Mouse (Mus musculus) midbrain, embryonic 14.5 days (tissue): ENCODE measurements around the gene Ptger3. TPM values are rescaled to one million over a fixed set of nuclear protein-coding genes. Genes with fewer than 3 reads are reported as not detected.
A peak's percentile ranks its signal among the peaks of the same experiment; 100 is the strongest.

Source experiments
- ATAC-seq: fragments of 200-750 bp; cut with Nextera tagmentation; 2 replicates; pipeline ENCODE4 v1.8.0; 2017; ENCODE audit warnings: moderate number of reproducible peaks, moderate library complexity; ENCODE audit not compliant: low FRiP score, low TSS enrichment
- DNase-seq: peaks from one replicate; pipeline ENCODE4 v3.0.0-alpha.2; 2015
- H3K27ac ChIP-seq: fragments of 300-500 bp; sonication (generic); replicated peaks from 2 replicates; pipeline ENCODE4 v1.5.1; 2014; ENCODE audit warnings: mild to moderate bottlenecking, low read depth, low read length, moderate library complexity
- H3K27me3 ChIP-seq: fragments of 300-500 bp; sonication (generic); 2 replicates; pipeline ENCODE4 v1.6.1; 2014; ENCODE audit warnings: low read length, control low read depth, mixed read lengths; ENCODE audit not compliant: control insufficient read depth, insufficient read depth
- H3K36me3 ChIP-seq: fragments of 300-500 bp; sonication (generic); 2 replicates; pipeline ENCODE4 v1.6.1; 2014; ENCODE audit warnings: low read length, control low read depth; ENCODE audit not compliant: control insufficient read depth, insufficient read depth
- H3K4me1 ChIP-seq: fragments of 300-500 bp; sonication (generic); 2 replicates; pipeline ENCODE4 v1.6.1; 2014; ENCODE audit warnings: mild to moderate bottlenecking, antibody characterized with exemption, low read length, control low read depth; ENCODE audit not compliant: control insufficient read depth, insufficient read depth
- H3K4me2 ChIP-seq: fragments of 300-500 bp; sonication (generic); 2 replicates; pipeline ENCODE4 v1.6.1; 2014; ENCODE audit warnings: mild to moderate bottlenecking, low read length, moderate library complexity
- H3K4me3 ChIP-seq: fragments of 300-500 bp; sonication (generic); replicated peaks from 2 replicates; pipeline ENCODE4 v1.5.1; 2014; ENCODE audit warnings: low read depth, low read length
- H3K9ac ChIP-seq: fragments of 300-500 bp; sonication (generic); replicated peaks from 2 replicates; pipeline ENCODE4 v1.6.1; 2014; ENCODE audit warnings: mild to moderate bottlenecking, low read length, moderate library complexity
- H3K9me3 ChIP-seq: fragments of 300-500 bp; sonication (generic); 2 replicates; pipeline ENCODE4 v1.6.1; 2016; ENCODE audit warnings: low read length, control low read depth, mixed read lengths; ENCODE audit not compliant: control insufficient read depth
- WGBS: fragments of 180-500 bp; shearing (Covaris S2); extraction: QIAGEN DNeasy Blood & Tissue Kit; methylation state at CpG from one replicate; pipeline ENCODE4 v1.1.7; 2014; 5-methylcytosine and 5-hydroxymethylcytosine counted together
- polyA plus RNA-seq: library from polyadenylated mRNA; unstranded; fragments of >200 nt; fragmentation: Nextera tagmentation; extraction: Ambion mirVana; gene quantifications from 2 replicates; pipeline ENCODE4 v1.2.1, GENCODE M21; 2014

The Ptger3 gene
- 2.0 and 2.6 TPM in 2 replicates for polyA plus RNA-seq

DNA sequence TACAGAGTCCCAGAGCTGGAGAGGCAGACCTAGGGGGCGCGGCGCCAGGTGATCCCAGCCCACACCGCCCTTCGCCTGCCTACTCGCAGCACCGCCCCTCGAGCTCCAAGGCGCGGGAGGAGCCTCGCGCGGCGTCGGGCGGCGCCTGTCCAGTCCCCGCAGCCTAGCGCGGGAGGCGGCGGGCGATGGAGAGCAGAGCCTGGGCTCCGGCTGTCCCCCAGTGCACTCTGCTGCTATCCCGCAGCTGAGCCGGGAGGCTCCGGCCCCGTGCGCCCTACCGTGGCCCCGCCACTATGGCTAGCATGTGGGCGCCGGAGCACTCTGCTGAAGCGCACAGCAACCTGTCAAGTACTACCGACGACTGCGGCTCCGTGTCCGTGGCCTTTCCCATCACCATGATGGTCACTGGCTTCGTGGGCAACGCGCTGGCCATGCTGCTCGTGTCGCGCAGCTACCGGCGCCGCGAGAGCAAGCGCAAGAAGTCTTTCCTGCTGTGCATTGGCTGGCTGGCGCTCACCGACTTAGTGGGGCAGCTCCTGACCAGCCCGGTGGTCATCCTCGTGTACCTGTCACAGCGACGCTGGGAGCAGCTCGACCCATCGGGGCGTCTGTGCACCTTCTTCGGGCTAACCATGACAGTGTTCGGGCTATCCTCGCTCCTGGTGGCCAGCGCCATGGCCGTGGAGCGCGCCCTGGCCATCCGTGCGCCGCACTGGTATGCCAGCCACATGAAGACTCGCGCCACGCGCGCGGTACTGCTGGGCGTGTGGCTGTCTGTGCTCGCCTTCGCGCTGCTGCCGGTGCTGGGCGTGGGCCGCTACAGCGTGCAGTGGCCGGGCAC, at the start of gene Ptger3:
TSS of gene Ptger3 (plus strand) at position 168 of the 841 bp plus-strand sequence.
- WGBS, result 1% methylated on average over 84 of the region's 84 CpGs
- no peaks in the 10 kb centered on the region for H3K36me3 ChIP-seq
- peak within 1 kb of the TSS; percentile 26 for H3K9ac ChIP-seq
- peaks cover 8% of the 10 kb centered on the region; the same call in 1 of the 2 replicates for H3K4me1 ChIP-seq
- H3K4me3 ChIP-seq, result peak within 1 kb of the TSS; percentile 45
- DNase-seq, result peak; percentile 53
- H3K9me3 ChIP-seq, result no peaks in the 10 kb centered on the region
- H3K27ac ChIP-seq, result no peak within 1 kb of the TSS
- ATAC-seq, result peak; percentile 61
- H3K4me2 ChIP-seq, result peak within 1 kb of the TSS; percentile 81
- peaks cover 30% of the 10 kb centered on the region for H3K27me3 ChIP-seq

DNA sequence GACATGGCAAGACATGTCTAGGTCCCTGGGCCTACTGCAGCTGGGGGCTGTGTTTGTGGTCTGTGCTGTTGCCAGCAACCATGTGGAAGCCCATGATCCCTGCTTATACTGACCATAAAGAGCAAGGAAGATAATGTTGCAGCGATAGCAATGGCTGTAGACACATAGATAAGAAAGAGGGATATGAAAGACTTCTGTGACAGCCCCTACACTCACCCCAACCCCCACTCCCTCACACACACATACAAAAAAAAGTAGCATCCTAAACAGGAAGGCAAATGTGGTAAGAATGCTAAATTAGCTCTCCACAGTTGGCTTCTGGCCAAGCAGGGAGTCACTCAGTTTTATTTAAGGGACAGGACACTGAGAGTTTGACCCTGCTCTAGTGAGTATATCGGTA, 48.7 kb upstream of the Ptger3 start:
- no peak for ATAC-seq

DNA sequence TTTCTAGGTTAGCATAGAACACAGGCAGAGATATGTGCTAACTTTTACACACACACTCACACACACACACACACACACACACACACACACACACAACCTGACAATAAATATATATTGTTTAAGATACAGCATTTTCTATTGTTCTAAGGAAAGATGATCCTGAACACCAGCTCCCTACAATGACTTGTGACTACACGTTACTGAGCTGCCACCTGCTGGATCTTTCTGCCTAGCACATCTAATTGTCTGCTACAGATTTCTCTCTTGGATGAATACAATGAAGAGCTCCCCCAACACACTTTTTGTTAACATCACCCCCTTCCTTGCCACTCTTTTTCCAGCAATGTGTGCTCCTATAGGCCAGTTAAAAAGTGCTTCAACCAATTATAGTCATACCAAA, 46.3 kb upstream of the Ptger3 start:
- Histone ChIP-seq H3K27me3 (no peaks in the 10 kb centered on the region), H3K4me1 (no peaks in the 10 kb centered on the region), H3K36me3 (no peaks in the 10 kb centered on the region), H3K9me3 (no peaks in the 10 kb centered on the region), H3K27ac (no peak overlapping the region), H3K9ac (no peak overlapping the region), H3K4me3 (no peak overlapping the region), H3K4me2 (no peak overlapping the region)
- 2% methylated on average over 1 of the region's 1 CpGs for WGBS
- ATAC-seq, result peak; percentile 64; the same call in 1 of the 2 replicates
- peak; percentile 89 for DNase-seq

More for the DNA sequence above, 48.7 kb upstream of the Ptger3 start:
- no peak overlapping the region for H3K4me2 ChIP-seq
- H3K27ac ChIP-seq, result no peak overlapping the region
- H3K9me3 ChIP-seq, result no peaks in the 10 kb centered on the region
- H3K4me1 ChIP-seq, result no peaks in the 10 kb centered on the region
- peak; percentile 30 for DNase-seq
- H3K9ac ChIP-seq, result no peak overlapping the region
- no peak overlapping the region for H3K4me3 ChIP-seq
- WGBS, result 71% methylated on average over 2 of the region's 2 CpGs
- no peaks in the 10 kb centered on the region for H3K27me3 ChIP-seq
- no peaks in the 10 kb centered on the region for H3K36me3 ChIP-seq

DNA sequence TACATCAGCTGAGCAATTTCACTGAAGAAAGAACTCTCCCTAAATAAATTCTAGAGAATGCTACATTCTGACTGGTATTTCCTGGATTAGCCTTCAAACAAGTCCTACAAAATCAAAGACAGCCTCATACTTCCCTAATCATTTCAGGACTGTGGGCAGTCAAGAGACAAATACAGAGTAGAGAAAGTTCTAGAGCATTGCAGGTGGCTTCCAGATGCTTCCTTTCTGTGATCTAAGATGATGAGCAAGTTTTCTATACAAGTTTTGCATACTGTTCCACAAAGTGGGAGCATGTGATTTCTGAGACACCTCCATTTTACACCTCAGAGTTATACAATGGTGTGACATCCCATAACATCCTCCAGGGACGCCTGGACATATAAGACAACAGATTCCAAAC, 42.9 kb upstream of the Ptger3 start:
- Histone ChIP-seq H3K4me1 (no peaks in the 10 kb centered on the region), H3K9me3 (no peaks in the 10 kb centered on the region), H3K27ac (no peak overlapping the region), H3K36me3 (no peaks in the 10 kb centered on the region), H3K27me3 (peaks cover 2% of the 10 kb centered on the region; the same call in 1 of the 2 replicates), H3K9ac (no peak overlapping the region), H3K4me3 (no peak overlapping the region), H3K4me2 (no peak overlapping the region)
- no peak for DNase-seq
- 45% methylated on average over 1 of the region's 1 CpGs for WGBS
- no peak for ATAC-seq

DNA sequence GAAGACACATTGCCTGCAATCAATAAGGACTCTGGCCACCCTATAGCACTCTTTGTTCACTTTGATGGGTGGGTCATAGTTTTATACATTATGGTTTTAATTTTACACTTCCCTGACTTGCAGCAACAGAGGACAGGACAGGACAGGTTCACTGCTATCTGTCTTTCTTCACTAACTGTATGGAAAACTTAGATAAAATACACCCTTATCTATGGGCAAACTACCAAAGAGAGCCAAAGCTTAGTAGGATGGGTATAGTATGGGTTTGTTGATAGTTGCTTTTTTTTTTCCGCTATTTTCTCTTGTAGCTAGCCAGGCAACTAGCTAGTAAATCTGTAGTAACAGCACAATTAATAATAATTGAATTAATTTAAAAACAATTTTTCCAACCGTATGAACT, 35.1 kb upstream of the Ptger3 start:
- Histone ChIP-seq H3K27ac (no peak overlapping the region), H3K27me3 (peaks cover 43% of the 10 kb centered on the region), H3K4me2 (no peak overlapping the region), H3K36me3 (0 out of 2 replicates have a peak, but pooled peaks cover 5% of the 10 kb centered on the region), H3K9ac (no peak overlapping the region), H3K4me3 (no peak overlapping the region), H3K4me1 (peaks cover 11% of the 10 kb centered on the region), H3K9me3 (no peaks in the 10 kb centered on the region)
- WGBS, result 85% methylated on average over 2 of the region's 2 CpGs
- DNase-seq (no peak), ATAC-seq (no peak)

DNA sequence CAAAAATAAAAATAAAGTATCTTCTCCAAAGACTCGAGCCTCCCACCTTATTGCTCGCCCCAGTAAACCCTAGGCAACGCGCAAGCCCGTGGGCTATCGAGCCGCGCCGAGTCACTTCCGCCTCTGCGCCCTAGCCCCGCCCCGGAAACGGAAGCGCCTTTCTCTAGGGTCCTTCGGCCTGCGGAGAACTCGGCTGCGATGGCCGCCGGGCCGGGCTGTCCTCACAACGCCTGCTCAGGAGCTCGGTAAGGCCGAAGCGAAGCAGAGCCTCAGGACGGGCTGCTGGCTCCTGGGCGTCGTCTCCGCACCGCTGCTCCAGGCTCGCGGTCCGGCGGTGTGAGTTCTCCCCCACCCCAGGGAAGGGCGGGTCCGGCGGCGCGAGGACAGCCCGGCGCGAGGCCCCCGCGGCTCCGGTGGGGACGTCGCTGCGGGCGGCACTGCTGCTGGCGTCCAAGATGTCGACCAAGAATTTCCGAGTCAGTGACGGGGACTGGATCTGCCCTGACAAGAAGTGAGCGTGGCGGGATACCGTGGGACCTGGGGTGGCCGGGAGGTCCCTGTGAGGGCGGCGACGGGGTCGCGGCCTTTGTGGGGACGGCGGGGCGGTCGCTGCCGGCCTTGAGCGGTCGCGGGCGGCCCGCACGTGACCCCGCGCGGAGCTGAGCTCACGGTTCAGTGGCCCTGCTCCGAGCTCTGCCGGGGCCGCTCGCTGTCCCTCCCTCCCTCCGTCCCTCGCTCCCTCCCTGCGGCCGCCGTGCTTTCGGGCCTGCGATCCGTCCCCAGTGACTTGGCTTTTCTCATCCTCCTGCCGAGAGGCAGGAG, 32.5 kb upstream of the Ptger3 start, which contains the start of gene Zranb2:
TSS of gene Zranb2 (plus strand) at position 197 of the 822 bp plus-strand sequence.
- ATAC-seq, result peak; percentile 97

DNA sequence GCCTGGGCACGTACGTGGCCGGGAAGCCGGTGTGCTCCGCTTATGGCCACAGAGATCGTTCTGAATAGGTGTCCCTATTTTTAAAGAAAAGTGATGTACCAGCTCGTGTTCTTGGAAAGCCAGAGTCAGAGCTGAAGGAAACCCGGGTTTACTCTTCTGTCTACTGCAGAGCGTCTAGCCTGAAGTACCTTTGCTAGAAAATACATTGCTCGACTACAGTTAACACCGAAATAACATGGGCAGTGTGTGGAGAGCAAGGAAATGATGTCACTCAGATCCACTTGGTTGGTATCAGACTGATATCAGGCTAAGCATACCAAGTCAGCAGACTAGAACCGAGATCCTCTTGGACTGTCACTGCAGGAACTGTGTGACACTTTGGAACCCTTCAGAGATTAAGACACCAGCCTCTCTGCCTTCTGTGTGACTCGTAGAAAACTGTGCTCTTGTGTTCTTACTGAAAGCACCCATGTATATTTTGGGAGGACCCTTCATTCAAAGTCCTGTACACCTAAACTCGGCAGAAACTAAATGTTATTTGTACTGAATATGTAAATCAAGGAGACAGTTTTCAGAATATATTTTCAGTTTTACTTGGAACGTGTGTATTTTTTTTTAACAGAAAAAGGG, 31.8 kb upstream of the Ptger3 start:
- ATAC-seq (peak; percentile 4; the same call in 1 of the 2 replicates), DNase-seq (no peak)
- peaks cover 19% of the 10 kb centered on the region for H3K36me3 ChIP-seq
- H3K4me2 ChIP-seq, result peak overlapping the region; percentile 84
- peak overlapping the region; percentile 85 for H3K9ac ChIP-seq
- H3K27me3 ChIP-seq, result peaks cover 30% of the 10 kb centered on the region
- H3K4me3 ChIP-seq, result peak overlapping the region; percentile 94
- H3K27ac ChIP-seq, result peak overlapping the region; percentile 96
- 3% methylated on average over 15 of the region's 15 CpGs for WGBS
- no peaks in the 10 kb centered on the region for H3K9me3 ChIP-seq
- peaks cover 12% of the 10 kb centered on the region for H3K4me1 ChIP-seq

More for the DNA sequence above, 32.5 kb upstream of the Ptger3 start, which contains the start of gene Zranb2:
- peaks cover 13% of the 10 kb centered on the region for H3K36me3 ChIP-seq
- H3K9me3 ChIP-seq, result no peaks in the 10 kb centered on the region
- peak; percentile 98 for DNase-seq
- peak within 1 kb of the TSS; percentile 84 for H3K4me2 ChIP-seq
- H3K27me3 ChIP-seq, result peaks cover 37% of the 10 kb centered on the region
- H3K27ac ChIP-seq, result peak within 1 kb of the TSS; percentile 96
- under 1% methylated on average over 89 of the region's 91 CpGs for WGBS
- peak within 1 kb of the TSS; percentile 94 for H3K4me3 ChIP-seq
- peaks cover 12% of the 10 kb centered on the region for H3K4me1 ChIP-seq
- H3K9ac ChIP-seq, result peak within 1 kb of the TSS; percentile 85

DNA sequence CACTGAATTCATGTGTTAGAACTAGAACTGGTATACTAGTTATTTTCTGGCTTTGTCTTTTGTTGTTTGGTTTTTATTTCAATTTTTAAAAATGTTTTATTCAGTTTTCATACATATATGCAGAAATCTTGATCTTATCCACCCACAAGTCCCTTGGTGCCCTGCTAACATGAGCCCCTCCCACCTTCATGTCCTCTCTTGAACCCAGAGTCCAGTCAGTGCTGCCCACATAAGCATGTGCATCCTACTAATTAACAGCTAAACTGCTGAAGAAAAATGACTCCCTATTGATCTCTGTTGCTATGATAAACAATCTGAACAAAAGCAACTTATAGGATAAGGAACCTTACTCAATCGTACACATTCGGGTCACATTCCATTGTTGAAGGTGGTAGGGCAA, 17.4 kb upstream of the Ptger3 start:
- Histone ChIP-seq H3K27me3 (no peaks in the 10 kb centered on the region), H3K4me2 (no peak overlapping the region), H3K9ac (no peak overlapping the region), H3K4me1 (no peaks in the 10 kb centered on the region), H3K9me3 (no peaks in the 10 kb centered on the region), H3K4me3 (no peak overlapping the region), H3K27ac (no peak overlapping the region), H3K36me3 (peaks cover 52% of the 10 kb centered on the region)
- DNase-seq (no peak), ATAC-seq (no peak)
- WGBS, result 93% methylated on average over 2 of the region's 2 CpGs
